Comparison of ENCODE assay signal across 17 mouse cellular contexts in genomic region chr4:108407621-108408020, GRCm38 (mm10). TPM values are rescaled to one million over a fixed set of nuclear protein-coding genes. Genes with fewer than 3 reads are reported as not detected.
DNase-seq lines count a peak whose midpoint lies in the region; ATAC-seq and TF ChIP-seq lines count a peak whose summit lies in the region.
"Had no signal": no experiment of that assay in that cellular context is flagged by ENCODE, and none has a peak within 500 bp of the region (broad histone marks: within the 10 kb centered on the region; RNA-seq: fewer than 3 reads in every experiment).

No protein-coding gene starts in this region.

- no peaks in the 10 kb centered on the region for H3K9me3 ChIP-seq in heart, embryonic 11.5 days (replicated peaks; ENCODE audit: control insufficient read depth, low read length)
- H3K9me3 ChIP-seq in lung, embryonic 14.5 days (ENCODE audit: low read depth, low read length), result no peaks in the 10 kb centered on the region
- peaks cover 3% of the 10 kb centered on the region; the same call in 1 of the 2 replicates for H3K9me3 ChIP-seq in limb, embryonic 12.5 days
- H3K9me3 ChIP-seq: hindbrain, embryonic 13.5 days; liver, embryonic 13.5 days had no signal

- no peak for ATAC-seq in heart, embryonic 11.5 days (replicated peaks; ENCODE audit: insufficient number of reproducible peaks, low FRiP score, low TSS enrichment)
- ATAC-seq in lung, embryonic 14.5 days (ENCODE audit: insufficient read depth), result no peak
- no peak for ATAC-seq in limb, embryonic 12.5 days (ENCODE audit: insufficient number of reproducible peaks, insufficient read depth, low FRiP score, low TSS enrichment, low read depth)
- ATAC-seq: forebrain, embryonic 14.5 days had no signal

- H3K9ac ChIP-seq in heart, embryonic 11.5 days (ENCODE audit: low read depth, low read length), result no peak overlapping the region
- H3K9ac ChIP-seq in lung, embryonic 14.5 days, result no peak overlapping the region
- no peak overlapping the region for H3K9ac ChIP-seq in limb, embryonic 12.5 days (replicated peaks)
- H3K9ac ChIP-seq: hindbrain, embryonic 13.5 days; liver, embryonic 13.5 days had no signal

- no peaks in the 10 kb centered on the region for H3K36me3 ChIP-seq in heart, embryonic 11.5 days (ENCODE audit: control insufficient read depth, insufficient read depth, low read length)
- peaks cover 11% of the 10 kb centered on the region; the same call in 1 of the 2 replicates for H3K36me3 ChIP-seq in lung, embryonic 14.5 days (ENCODE audit: insufficient read depth)
- H3K36me3 ChIP-seq in limb, embryonic 12.5 days, result peaks cover 8% of the 10 kb centered on the region
- H3K36me3 ChIP-seq: hindbrain, embryonic 13.5 days; liver, embryonic 13.5 days had no signal

- WGBS in heart, embryonic 11.5 days (ENCODE audit: insufficient replicate concordance), result 33% methylated on average over 8 of the region's 8 CpGs
- 33% methylated on average over 8 of the region's 8 CpGs for WGBS in lung, embryonic 14.5 days
- 19% methylated on average over 8 of the region's 8 CpGs for WGBS in limb, embryonic 12.5 days

- H3K27me3 ChIP-seq in heart, embryonic 11.5 days (ENCODE audit: control insufficient read depth, insufficient read depth, low read length), result no peaks in the 10 kb centered on the region
- H3K27me3 ChIP-seq in lung, embryonic 14.5 days (ENCODE audit: insufficient read depth, low read length), result no peaks in the 10 kb centered on the region
- no peaks in the 10 kb centered on the region for H3K27me3 ChIP-seq in limb, embryonic 12.5 days
- H3K27me3 ChIP-seq: hindbrain, embryonic 13.5 days had no signal

- H3K27ac ChIP-seq in heart, embryonic 11.5 days (ENCODE audit: low read depth, low read length), result no peak overlapping the region
- no peak overlapping the region for H3K27ac ChIP-seq in lung, embryonic 14.5 days (ENCODE audit: low read depth)
- H3K27ac ChIP-seq in limb, embryonic 12.5 days, result peak overlapping the region; percentile 90
- H3K27ac ChIP-seq: hindbrain, embryonic 13.5 days; liver, embryonic 13.5 days had no signal

- intact Hi-C loops in left cerebral cortex, postnatal 14 days (cut with DNase I), result loop anchor here (5.0 kb wide), 1 partner anchor 50 kb away; the partner anchor contains the start of gene Tut4

- peak overlapping the region; percentile 80; the same call in 1 of the 2 replicates for H3K4me2 ChIP-seq in heart, embryonic 11.5 days
- H3K4me2 ChIP-seq in lung, embryonic 14.5 days, result peak overlapping the region; percentile 75
- peak overlapping the region; percentile 73 for H3K4me2 ChIP-seq in limb, embryonic 12.5 days

- DNase-seq in heart, postnatal 4 days, result no peak
- DNase-seq in lung, embryonic 14.5 days, result no peak
- no peak for DNase-seq in lung, postnatal 4 days
- DNase-seq in embryo, embryonic 9.5 days (ENCODE audit: extremely low spot score), result peak; percentile 53
- DNase-seq in left cerebral cortex, postnatal 14 days (ENCODE audit: low spot score in 2 of 2), result no peak
- DNase-seq in left cerebral cortex, adult 11 months (ENCODE audit: low spot score), result no peak
- DNase-seq: adrenal gland, adult 8-10 months; gastrocnemius, postnatal 36 days; kidney, adult 8-10 months; liver, embryonic 13.5 days; right cerebral cortex, postnatal 14 days had no signal

- no peak for TF ChIP-seq CTCF in lung, embryonic 14.5 days (IDR thresholded peaks at IDR 0.05; ENCODE audit: low read depth)

- peaks cover 8% of the 10 kb centered on the region for H3K4me1 ChIP-seq in heart, embryonic 11.5 days (ENCODE audit: control insufficient read depth, insufficient read depth, low read length)
- H3K4me1 ChIP-seq in lung, embryonic 14.5 days (ENCODE audit: insufficient read depth), result peaks cover 14% of the 10 kb centered on the region
- peaks cover 36% of the 10 kb centered on the region for H3K4me1 ChIP-seq in limb, embryonic 12.5 days (replicated peaks)

- H3K4me3 ChIP-seq in heart, embryonic 11.5 days (ENCODE audit: low read depth, low read length), result no peak overlapping the region
- no peak overlapping the region for H3K4me3 ChIP-seq in lung, embryonic 14.5 days (ENCODE audit: low read depth, low read length)
- H3K4me3 ChIP-seq in limb, embryonic 12.5 days (replicated peaks), result no peak overlapping the region

RNA-seq across cellular contexts. Expression of gene Gpx7, which starts 0.9 kb away (rescaled TPM):
- polyA plus RNA-seq in heart, embryonic 11.5 days (2014; fragmentation: Nextera tagmentation; extraction: Ambion mirVana), result 58.8 and 60.8 TPM in 2 replicates
- total RNA-seq in heart, postnatal 4 days (2021), result 10 to 100 TPM; 27.5 to 30.6 TPM
- polyA plus RNA-seq in lung, embryonic 14.5 days (2014; fragmentation: Nextera tagmentation; extraction: Ambion mirVana), result 70.3 and 82.4 TPM in 2 replicates
- 62.0 and 62.9 TPM in 2 replicates for polyA plus RNA-seq in limb, embryonic 12.5 days (2016; fragmentation: Nextera tagmentation; extraction: Ambion mirVana)
- 10 to 100 TPM in 1 of 2 experiments, 1 to 10 TPM in 1; 9.4 to 10.1 TPM for total RNA-seq in left cerebral cortex, postnatal 14 days (2021)

RNA-seq across cellular contexts. Expression of gene Shisal2a, which starts 24.5 kb away (rescaled TPM):
- polyA plus RNA-seq in heart, embryonic 11.5 days (2014; fragmentation: Nextera tagmentation; extraction: Ambion mirVana), result 1.3 and 2.2 TPM in 2 replicates
- total RNA-seq in heart, postnatal 4 days (2021), result under 1 TPM; 0.50 TPM
- 0.34 TPM in 1 of 2 replicates, not detected in the other for polyA plus RNA-seq in lung, embryonic 14.5 days (2014; fragmentation: Nextera tagmentation; extraction: Ambion mirVana)
- polyA plus RNA-seq in limb, embryonic 12.5 days (2016; fragmentation: Nextera tagmentation; extraction: Ambion mirVana), result 8.1 and 9.4 TPM in 2 replicates
- not detected for total RNA-seq in left cerebral cortex, postnatal 14 days (2021)
- total RNA-seq: gastrocnemius, postnatal 36 days; left cerebral cortex, adult 18-20 months had no signal
- polyA plus RNA-seq: large intestine, adult 2 months had no signal

RNA-seq across cellular contexts. Expression of gene Tut4, which starts 51.6 kb away (rescaled TPM):
- 48.5 and 56.1 TPM in 2 replicates for polyA plus RNA-seq in heart, embryonic 11.5 days (2014; fragmentation: Nextera tagmentation; extraction: Ambion mirVana)
- 10 to 100 TPM; 47.7 to 49.3 TPM for total RNA-seq in heart, postnatal 4 days (2021)
- 59.6 and 62.6 TPM in 2 replicates for polyA plus RNA-seq in lung, embryonic 14.5 days (2014; fragmentation: Nextera tagmentation; extraction: Ambion mirVana)
- polyA plus RNA-seq in limb, embryonic 12.5 days (2016; fragmentation: Nextera tagmentation; extraction: Ambion mirVana), result 144 and 154 TPM in 2 replicates
- total RNA-seq in left cerebral cortex, postnatal 14 days (2021), result 10 to 100 TPM; 33.3 to 41.0 TPM
